Mouse (Mus musculus) T-cell, adult 2 months (primary cell): ENCODE results near the gene Gtf2h2.
"Not testable (repeated sequence)": the region's sequence is repeated elsewhere in the genome, so short reads cannot be mapped to it uniquely, and the experiment has no call there.

Experiments
- DNase-seq: peaks from one replicate; pipeline ENCODE4 v3.0.0; 2022; ENCODE audit warnings: low spot score

The Gtf2h2 gene

GRCm38 (mm10) chr13:100490424-100490823 is 2.0 kb downstream of the Gtf2h2 start:
- DNase-seq = no peak

DNA sequence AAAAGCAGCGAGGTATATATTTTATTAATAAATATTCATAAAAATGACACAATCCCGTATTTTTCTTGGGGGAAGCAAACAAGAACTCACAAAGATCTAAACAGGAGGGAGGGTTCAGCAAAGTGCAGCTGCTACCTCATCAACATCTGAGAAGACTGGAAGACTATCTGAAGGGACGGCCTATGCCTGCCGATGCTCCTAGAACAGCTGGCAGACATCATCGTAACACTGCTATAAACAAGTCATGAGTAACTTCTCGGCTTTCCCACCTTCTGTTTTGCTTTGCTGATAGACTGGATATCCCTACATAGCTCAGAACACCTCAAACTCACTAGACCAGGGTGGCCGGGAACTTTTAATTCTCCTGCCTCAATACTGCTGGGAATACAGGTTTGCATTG is 8.8 kb downstream of the Gtf2h2 start:
- DNase-seq = no peak

DNA sequence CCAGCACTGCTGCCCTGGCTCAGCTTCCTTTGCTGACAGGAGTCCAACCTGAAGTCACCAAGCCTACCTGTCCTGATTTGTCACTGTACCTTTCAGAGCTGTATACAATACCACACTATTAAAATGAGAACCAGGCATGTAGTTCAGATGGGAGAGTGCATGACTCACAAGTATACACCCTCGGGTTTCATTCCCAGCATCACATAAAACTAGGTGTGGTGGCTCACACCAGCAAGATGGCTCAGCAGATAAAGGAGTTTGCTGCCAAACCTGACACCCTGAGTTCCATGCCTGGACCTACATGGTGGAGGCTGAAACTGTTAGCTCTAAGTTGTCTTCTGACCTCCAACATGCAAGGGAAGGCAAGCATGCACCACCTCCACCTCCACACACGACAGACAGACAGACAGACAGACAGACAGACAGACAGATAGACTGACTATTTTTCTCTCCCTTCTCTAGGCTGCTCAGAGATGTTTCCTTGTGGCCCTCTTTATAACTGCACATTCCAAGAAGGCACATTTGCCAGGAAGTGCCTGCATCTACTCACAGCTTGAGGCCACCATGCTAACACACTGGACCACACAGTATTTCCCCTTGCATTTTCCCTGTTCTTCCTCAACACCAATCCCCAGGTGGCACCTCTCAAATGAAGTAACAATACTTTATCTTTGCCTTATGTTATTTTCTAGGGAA is 28.7 kb downstream of the Gtf2h2 start:
- no peak for DNase-seq

DNA sequence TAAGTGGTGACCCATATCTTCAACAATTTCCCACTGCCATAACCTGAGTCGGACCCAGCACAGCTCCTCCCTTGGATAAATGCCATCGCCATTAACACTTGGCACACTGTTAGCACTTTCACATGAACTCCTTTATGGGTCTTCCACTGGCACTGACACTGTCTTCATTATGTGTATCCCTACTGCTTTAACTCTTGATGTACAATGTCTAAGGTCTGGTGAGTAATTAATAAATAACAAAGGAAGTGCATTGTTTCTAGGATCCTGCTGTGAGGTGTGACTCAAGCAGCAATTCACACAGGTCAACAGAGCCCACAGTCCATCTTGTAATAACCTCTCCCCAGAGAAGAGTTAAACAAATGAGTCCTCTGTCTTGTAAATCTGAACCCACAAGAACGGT is 31.0 kb downstream of the Gtf2h2 start:
- no peak for DNase-seq

GRCm38 (mm10) chr13:100452415-100453127 is 39.8 kb downstream of the Gtf2h2 start, which contains the start of gene Naip1:
Gene Naip1, minus strand, starts transcription at chr13:100452869.
- not testable (repeated sequence) for DNase-seq

DNA sequence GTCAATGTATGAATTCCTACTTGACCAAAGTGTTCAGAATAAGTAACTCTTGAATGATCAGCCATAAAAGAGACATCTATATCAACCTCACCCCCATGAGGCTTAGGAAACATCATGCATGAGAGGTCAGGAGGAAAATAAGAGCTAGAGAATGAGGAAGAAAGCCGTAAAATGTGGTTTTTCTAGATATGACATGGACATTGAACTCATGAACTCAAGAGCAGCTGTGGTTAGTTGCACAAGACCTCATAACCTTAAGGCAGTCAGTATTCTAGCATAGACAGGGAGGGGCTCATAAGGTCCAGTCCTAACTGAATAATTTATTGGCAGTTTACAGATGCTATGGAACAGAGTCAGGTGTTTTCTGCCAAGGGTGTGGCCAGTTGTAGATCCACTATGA is 42.9 kb downstream of the Gtf2h2 start:
- no peak for DNase-seq

DNA sequence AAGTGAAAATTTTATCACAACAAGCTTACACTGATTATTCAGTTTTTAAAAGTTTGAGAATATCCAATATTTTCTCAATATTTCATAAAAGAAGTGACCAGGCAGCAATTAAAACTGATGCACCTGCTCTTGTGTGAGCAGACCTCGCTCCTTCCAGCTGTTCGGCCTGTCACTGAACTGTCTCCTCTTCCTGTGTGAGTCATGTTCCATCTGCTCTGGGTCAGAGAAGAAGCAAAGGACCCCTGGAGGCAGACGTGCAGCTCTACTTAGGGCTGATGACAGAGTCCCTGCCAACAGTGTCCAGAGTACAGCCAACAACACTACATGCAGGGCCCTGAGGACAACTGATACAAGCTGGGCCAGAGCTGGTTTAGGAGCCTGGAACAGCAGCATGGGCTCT is 52.3 kb downstream of the Gtf2h2 start:
- no peak for DNase-seq

- DNase-seq = no peak
These were observed 53.7 kb downstream of the Gtf2h2 start for GRCm38 (mm10) chr13:100438701-100439100.

DNA sequence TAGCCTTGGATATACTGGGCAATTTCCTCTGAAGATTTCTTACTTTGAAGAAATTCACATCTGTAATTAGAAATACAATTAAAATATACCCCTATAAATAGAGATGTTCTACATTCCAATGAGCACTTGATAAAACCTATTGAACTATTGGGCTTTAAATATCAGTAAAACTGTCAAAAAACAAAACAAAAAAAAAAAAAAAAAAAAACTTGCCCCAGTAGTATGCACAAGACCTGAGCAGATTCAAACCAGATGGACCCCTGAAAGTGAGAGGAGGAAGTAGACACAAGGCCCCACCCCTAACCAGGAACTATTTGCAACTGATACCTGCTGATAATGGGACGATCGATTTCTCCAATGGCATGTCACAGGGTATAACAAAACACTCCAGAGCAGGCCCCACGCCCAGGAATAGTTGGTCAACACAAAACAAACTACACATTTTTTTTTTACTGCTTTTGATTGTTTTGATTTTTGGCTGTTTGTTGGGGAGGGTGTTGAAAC is 55.0 kb downstream of the Gtf2h2 start:
- no peak for DNase-seq

- DNase-seq = not testable (repeated sequence)
These were observed 55.7 kb downstream of the Gtf2h2 start for GRCm38 (mm10) chr13:100436556-100437163.

DNA sequence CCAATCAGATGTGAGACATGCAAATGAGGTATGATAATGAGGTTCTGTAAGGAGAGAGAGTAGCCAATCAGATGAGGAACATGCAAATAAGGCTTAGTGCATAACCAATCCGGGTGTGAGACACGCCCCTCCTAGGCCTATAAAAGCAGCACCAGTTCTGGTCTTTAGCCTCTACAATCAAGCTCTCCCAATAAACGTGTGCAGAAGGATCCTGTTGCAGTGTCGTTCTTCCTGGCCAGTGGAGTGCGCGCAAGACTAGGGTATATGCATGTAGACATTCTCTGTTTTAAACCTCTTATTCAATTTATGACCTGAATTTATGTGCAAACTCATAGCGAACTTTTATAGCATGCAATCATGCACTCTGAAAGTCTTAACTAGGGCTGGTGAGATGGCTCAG is 72.4 kb downstream of the Gtf2h2 start:
- not testable (repeated sequence) for DNase-seq

GRCm38 (mm10) chr13:100414428-100414827 is 78.0 kb downstream of the Gtf2h2 start:
- no peak for DNase-seq
